Mouse (Mus musculus) thymus, adult 2 months (tissue): Measurements from ENCODE around the gene St6galnac3. TPM values are rescaled to one million over a fixed set of nuclear protein-coding genes. Genes with fewer than 3 reads are reported as not detected.

Experiments used
- DNase-seq: peaks from one replicate; pipeline ENCODE4 v3.0.0; 2021
- H3K27ac ChIP-seq: fragments of 200-500 bp; 2 replicates; pipeline ENCODE4 v1.5.1; 2012; ENCODE audit warnings: low read length, control low read depth; ENCODE audit not compliant: control insufficient read depth, insufficient read depth
- H3K27me3 ChIP-seq: fragments of 200-500 bp; 2 replicates; pipeline ENCODE4 v1.6.1; 2012; ENCODE audit warnings: mild to moderate bottlenecking, low read length, moderate library complexity, mixed read lengths; ENCODE audit not compliant: control insufficient read depth, insufficient read depth
- H3K36me3 ChIP-seq: fragments of 200-500 bp; 2 replicates; pipeline ENCODE4 v1.6.1; 2012; ENCODE audit warnings: mild to moderate bottlenecking, low read length, moderate library complexity; ENCODE audit not compliant: control insufficient read depth, insufficient read depth
- H3K4me1 ChIP-seq: fragments of 200-500 bp; replicated peaks from 2 replicates; pipeline ENCODE4 v1.6.1; 2012; ENCODE audit warnings: low read length; ENCODE audit not compliant: control insufficient read depth, insufficient read depth
- H3K4me3 ChIP-seq: fragments of 200-500 bp; 2 replicates; pipeline ENCODE4 v1.5.1; 2012; ENCODE audit warnings: mild to moderate bottlenecking, low read length, control low read depth, moderate library complexity; ENCODE audit not compliant: control insufficient read depth, insufficient read depth
- CTCF ChIP-seq: fragments of 200-500 bp; IDR thresholded peaks from 2 replicates; pipeline ENCODE4 v1.5.1; 2012; ENCODE audit warnings: mild to moderate bottlenecking, control low read depth, low read length, moderate library complexity, borderline replicate concordance; ENCODE audit not compliant: control insufficient read depth, poor library complexity, insufficient read depth; ENCODE audit errors: extremely low read depth
- POLR2A ChIP-seq: fragments of 200-500 bp; IDR thresholded peaks from 2 replicates; pipeline ENCODE4 v1.6.1; 2012; ENCODE audit warnings: mild to moderate bottlenecking, low read length, control low read depth, moderate library complexity; ENCODE audit not compliant: control insufficient read depth, poor library complexity, insufficient read depth; ENCODE audit errors: extremely low read depth
- WGBS: fragments of 180-500 bp; shearing (Covaris S2); methylation state at CpG from one replicate; pipeline ENCODE4 v1.1.7; 2018; 5-methylcytosine and 5-hydroxymethylcytosine counted together
- polyA plus RNA-seq: library from polyadenylated mRNA; depleted of rRNA; stranded (reverse); fragments of >200 nt; gene quantifications from 2 replicates; pipeline ENCODE4 v1.2.3, GENCODE M21; 2012

Gene St6galnac3
- polyA plus RNA-seq, 1 experiment: 1.3 TPM

DNA sequence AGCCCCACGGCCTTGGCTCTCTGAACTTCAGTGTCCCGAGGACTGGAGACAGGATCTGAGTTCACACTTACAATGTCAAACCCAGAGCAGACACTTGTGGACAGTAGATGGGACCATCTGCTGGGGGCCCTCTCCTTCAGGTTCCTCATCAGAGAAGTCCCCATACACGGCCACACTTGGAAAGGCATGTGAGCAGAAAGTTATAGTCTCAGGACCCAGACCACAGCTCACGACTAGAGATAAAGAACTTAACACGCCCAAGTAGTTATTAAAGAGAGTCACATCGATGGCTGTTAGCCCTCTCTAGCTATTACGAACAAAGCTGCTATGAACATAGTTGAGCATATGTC, 88.2 kb downstream of the St6galnac3 start:
- Histone ChIP-seq H3K36me3 (no peaks in the 10 kb centered on the region), H3K4me3 (no peak overlapping the region), H3K27ac (no peak overlapping the region), H3K27me3 (no peaks in the 10 kb centered on the region), H3K4me1 (no peaks in the 10 kb centered on the region)
- TF ChIP-seq POLR2A (no peak), CTCF (no peak)
- WGBS: 89% methylated on average over 7 of the region's 7 CpGs
- no peak for DNase-seq

DNA sequence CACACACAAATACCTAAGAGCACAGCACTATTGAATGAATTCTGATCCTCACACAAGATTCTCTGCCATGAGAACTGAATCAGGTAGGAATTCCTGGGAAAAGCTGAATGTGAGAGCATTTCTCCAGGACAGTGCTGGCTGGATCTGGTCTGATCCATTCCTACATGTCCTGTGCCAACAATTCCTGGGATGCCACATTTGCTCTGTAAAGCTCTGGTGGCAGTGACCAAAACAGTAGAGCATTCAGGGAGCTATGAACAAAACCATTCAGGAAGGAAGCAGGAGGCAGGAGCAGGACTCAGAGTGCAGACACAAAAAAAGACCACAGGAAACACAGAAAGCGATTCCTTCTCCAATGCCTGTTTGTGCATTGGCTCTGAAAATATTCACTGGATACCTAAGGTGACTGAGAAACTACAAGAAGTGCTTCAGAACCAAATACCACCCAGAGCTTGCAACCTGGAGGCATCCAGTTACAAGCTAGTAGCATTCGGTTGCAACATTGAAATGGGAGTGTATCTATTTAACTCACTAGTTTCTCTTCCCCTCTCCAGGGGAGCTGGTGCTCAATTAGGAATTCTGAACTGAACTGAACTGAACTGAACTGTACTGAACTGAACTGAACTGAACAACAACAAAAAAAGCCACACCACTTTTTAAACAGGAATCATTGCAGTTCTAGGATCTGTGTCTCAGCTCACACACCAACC, 88.7 kb downstream of the St6galnac3 start:
- H3K4me1 ChIP-seq: no peaks in the 10 kb centered on the region
- TF ChIP-seq CTCF: no peak
- no peak for TF ChIP-seq POLR2A
- 59% methylated on average over 2 of the region's 2 CpGs for WGBS
- DNase-seq: no peak
- H3K27me3 ChIP-seq: no peaks in the 10 kb centered on the region
- H3K27ac ChIP-seq: no peak overlapping the region
- H3K4me3 ChIP-seq: no peak overlapping the region
- no peaks in the 10 kb centered on the region for H3K36me3 ChIP-seq

DNA sequence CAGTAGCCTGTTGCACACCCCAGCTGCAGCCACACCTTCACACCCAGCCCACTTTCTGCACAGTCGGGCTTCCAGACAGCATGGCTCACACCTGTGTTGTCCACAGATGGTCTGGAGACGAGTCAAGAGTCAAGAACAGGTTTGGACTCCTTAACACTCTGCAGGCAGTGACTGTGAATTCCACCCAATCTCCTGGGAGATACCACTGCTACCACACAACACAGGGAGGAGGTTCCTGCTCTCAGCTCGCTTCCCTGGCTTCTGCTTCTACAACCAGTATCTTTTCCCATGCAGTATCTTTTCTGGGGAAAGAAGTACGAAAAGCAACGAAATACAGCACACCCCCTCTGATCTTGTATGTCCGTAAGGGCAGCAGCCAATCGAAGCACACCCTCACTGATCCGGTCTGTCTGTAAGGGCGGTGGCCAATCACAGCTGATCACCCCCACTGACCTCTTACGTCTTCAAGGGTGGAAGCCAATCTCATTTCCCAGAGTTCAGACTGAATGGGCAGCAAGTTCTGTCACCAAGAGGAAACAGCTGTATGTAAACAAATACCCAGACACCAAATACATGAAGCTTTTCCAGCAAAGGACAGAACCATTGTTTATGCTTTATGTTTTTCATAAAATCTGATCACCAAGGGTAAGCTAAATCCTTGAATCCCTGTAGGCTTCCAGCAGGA, 92.8 kb downstream of the St6galnac3 start:
- DNase-seq: no peak
- TF ChIP-seq POLR2A (no peak), CTCF (no peak)
- Histone ChIP-seq H3K27me3 (no peaks in the 10 kb centered on the region), H3K4me3 (no peak overlapping the region), H3K4me1 (no peaks in the 10 kb centered on the region), H3K36me3 (no peaks in the 10 kb centered on the region), H3K27ac (no peak overlapping the region)
- WGBS: 91% methylated on average over 10 of the region's 10 CpGs

DNA sequence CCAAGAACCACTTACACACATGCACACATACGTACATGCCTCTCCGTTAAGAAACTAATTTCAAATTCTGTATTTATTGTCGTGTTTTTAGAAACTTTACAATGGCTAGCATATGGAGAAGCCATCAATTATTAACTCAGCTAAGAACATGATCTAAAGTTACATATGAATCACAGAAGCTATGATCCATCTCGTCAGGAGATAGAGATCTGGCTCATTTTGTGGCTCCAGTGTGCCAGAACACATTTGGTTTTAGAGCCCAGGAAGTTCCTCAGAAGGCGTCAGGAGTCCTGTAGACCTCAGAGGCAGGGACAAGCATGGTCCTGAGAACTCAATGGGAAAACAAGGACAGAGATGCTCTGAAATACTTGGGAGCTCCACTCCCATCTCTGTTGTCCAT, 98.7 kb downstream of the St6galnac3 start:
- Histone ChIP-seq H3K27ac (no peak overlapping the region), H3K4me3 (no peak overlapping the region), H3K36me3 (no peaks in the 10 kb centered on the region), H3K4me1 (no peaks in the 10 kb centered on the region), H3K27me3 (no peaks in the 10 kb centered on the region)
- TF ChIP-seq CTCF (no peak), POLR2A (no peak)
- WGBS: 87% methylated on average over 5 of the region's 5 CpGs
- no peak for DNase-seq

DNA sequence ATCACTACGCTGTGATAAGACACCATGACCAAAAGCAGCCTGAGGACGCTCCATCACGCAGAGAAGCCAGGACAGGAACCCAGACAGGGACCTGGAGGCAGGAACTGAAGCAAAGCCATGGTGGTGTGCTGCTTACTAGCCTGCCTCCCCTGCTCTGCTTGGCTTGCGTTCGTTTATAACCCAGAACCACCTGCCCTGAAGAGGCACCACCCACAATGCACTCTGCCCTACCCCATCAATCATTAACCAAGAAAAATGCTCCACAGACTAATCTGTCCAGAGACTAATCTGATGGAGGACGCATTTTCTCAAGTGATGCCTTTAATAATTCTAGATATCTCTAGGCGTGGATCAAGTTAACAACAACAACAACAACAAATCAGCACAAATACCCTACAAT, 106.0 kb downstream of the St6galnac3 start:
- DNase-seq: no peak
- H3K27ac ChIP-seq: no peak overlapping the region
- TF ChIP-seq CTCF (no peak), POLR2A (no peak)
- 0 out of 2 replicates have a peak, but pooled peaks cover 5% of the 10 kb centered on the region for H3K4me1 ChIP-seq
- 96% methylated on average over 7 of the region's 7 CpGs for WGBS
- no peaks in the 10 kb centered on the region for H3K36me3 ChIP-seq
- no peaks in the 10 kb centered on the region for H3K27me3 ChIP-seq
- no peak overlapping the region for H3K4me3 ChIP-seq

DNA sequence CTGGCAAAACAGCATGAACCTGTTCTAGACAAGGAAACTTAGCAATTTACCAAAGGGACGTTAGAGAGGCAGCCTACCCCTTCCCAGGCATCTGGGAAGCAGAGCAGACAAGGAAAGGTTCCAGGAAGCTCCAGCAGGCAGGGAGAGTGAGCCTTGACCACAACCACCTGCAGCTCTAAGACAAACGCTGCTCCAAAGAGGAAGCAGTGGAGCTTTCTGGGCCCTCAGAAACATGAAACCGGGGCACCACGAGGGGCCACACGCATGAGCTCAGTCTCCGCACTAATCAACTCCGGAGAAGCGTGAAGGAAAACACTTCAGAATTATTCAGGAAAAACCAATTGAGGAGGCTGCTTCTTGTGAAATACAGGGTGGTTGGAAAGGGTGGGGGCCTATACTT, 108.1 kb downstream of the St6galnac3 start:
- H3K27me3 ChIP-seq: no peaks in the 10 kb centered on the region
- WGBS: 16% methylated on average over 8 of the region's 8 CpGs
- no peaks in the 10 kb centered on the region for H3K36me3 ChIP-seq
- peak overlapping the region; percentile 14; the same call in 1 of the 2 replicates for H3K27ac ChIP-seq
- no peak for TF ChIP-seq CTCF
- TF ChIP-seq POLR2A: no peak
- DNase-seq: no peak
- H3K4me3 ChIP-seq: no peak overlapping the region
- H3K4me1 ChIP-seq: 0 out of 2 replicates have a peak, but pooled peaks cover 5% of the 10 kb centered on the region

DNA sequence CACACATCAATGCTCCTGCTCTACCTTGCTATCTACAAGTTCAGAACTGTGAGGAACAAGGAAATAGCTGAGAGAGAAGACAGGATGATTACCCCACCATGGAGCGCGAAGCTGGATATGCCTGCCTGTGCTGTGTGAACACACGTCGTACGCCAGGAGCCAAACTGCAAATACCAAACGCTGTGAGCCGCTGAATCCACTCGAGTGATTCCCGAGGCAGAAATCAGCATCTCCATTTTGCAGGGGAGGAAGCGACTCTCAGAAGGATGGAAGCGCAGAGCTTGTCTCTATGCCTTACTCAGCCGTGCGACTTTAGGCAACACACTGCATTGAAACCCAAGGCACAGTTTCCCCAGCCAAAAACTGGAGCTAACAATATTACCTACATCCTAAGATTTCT, 114.7 kb downstream of the St6galnac3 start:
- Histone ChIP-seq H3K4me3 (no peak overlapping the region), H3K27ac (no peak overlapping the region), H3K36me3 (no peaks in the 10 kb centered on the region), H3K27me3 (no peaks in the 10 kb centered on the region), H3K4me1 (no peaks in the 10 kb centered on the region)
- TF ChIP-seq CTCF: no peak
- no peak for TF ChIP-seq POLR2A
- WGBS: 94% methylated on average over 13 of the region's 13 CpGs
- DNase-seq: no peak
